Mouse (Mus musculus) spleen, adult 12 weeks (tissue): ENCODE measurements around the gene Aloxe3.

Source experiments
- DNase-seq: peaks from one replicate; pipeline ENCODE4 v3.0.0; 2022; ENCODE audit warnings: low spot score

Aloxe3 gene

DNA sequence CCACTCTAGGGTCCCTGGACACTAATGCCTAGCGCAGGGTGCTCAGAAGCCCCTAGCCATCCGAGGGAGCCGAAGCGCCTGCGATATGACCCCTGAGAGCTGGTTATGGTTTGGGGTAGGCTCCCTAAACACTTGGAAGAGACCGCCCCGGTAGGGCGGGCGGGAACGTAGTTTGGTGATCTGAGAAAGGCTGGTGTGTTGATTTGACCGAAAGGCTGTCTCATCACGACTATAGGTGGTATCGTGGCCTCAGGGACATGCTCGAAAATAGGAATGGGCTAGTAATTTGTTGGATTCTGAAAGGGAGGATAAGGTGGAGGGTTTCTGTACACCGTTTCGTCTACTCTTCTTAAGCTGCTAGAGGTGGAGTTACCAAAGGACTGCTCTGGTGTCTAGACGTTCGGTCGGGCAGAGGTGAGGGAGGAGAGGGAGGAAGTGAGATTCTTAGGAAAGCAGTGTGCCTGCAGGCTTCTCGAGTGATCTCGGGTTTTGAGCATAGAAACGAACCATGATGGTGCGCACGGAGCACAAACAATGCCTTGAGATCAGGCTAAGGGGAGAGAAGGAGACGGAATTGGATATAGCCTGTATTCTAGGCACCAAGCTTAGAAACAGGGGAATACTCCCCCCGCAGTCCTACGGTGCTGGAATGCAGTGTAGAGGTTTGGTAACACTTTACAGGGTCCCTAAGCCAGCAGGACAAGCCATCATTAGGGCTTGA lies 30.0 kb upstream of the Aloxe3 start:
- peak; percentile 50 for DNase-seq

- no peak for DNase-seq
Measured at GRCm38 (mm10) chr11:69096360-69096986, 29.2 kb upstream of the Aloxe3 start.

- DNase-seq, result peak; percentile 92
Measured at GRCm38 (mm10) chr11:69096987-69097900, 28.5 kb upstream of the Aloxe3 start.

- DNase-seq, result no peak
Measured at GRCm38 (mm10) chr11:69098039-69098761, 27.5 kb upstream of the Aloxe3 start.

- peak; percentile 92 for DNase-seq
Measured at GRCm38 (mm10) chr11:69098762-69099091, 27.0 kb upstream of the Aloxe3 start.

DNA sequence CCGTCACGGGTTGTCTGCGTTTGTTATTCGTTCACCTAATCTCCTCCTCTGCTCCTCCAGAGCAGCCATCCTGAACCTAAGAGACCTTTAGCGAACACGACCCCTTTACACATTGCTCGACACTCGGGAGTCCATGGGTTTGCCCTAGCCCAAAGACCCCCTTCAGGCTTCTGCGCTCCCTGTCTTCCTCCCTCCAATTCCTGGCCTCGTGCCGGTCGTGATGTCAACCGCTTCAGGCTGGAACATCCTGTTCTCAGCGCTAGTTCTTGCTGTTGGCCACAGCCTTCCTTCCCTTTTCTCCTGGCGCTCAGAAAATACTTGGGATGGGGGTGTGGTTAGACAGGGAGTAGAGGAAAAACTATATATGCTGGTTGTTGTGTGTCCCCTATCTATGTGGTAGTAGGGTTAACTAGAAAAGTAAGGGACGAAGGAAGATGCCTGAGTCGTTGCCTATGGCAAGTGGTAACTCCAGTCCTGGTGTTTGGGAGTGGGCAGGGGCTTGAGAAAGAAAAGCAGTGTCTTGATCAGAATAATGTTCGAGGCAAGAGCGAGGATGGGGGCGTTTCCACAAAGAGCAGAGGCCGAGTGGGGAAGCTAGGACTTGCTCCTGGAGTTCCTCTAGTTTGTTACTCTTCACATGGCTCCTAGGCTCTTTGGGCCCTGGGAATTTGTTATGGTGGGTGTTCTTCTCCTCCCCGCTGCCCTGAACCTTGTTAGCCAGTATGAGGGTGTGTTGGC lies 26.4 kb upstream of the Aloxe3 start:
- no peak for DNase-seq

GRCm38 (mm10) chr11:69099915-69100345 lies 25.8 kb upstream of the Aloxe3 start:
- DNase-seq, result peak; percentile 82

DNA sequence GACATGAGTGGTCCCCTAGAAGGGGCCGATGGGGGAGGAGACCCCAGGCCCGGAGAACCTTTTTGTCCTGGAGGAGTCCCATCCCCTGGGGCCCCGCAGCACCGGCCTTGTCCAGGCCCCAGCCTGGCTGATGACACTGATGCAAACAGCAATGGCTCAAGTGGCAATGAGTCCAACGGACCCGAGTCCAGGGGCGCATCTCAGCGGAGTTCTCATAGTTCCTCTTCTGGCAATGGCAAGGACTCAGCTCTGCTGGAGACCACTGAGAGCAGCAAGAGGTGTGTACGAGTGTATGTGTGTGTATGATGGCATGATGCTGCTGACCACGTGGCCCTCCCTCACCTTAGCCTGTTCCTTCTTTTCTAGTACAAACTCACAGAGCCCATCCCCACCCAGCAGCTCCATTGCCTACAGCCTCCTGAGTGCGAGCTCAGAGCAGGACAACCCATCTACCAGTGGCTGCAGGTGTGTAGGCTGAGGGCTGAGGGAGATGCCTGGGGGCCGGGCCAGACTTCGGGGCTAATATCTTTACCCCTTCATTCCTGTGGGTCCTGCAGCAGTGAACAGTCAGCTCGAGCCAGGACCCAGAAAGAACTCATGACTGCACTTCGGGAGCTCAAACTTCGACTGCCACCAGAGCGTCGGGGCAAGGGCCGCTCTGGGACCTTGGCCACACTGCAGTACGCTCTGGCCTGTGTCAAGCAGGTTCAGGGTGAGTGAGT lies 24.9 kb upstream of the Aloxe3 start:
- DNase-seq, result no peak

DNA sequence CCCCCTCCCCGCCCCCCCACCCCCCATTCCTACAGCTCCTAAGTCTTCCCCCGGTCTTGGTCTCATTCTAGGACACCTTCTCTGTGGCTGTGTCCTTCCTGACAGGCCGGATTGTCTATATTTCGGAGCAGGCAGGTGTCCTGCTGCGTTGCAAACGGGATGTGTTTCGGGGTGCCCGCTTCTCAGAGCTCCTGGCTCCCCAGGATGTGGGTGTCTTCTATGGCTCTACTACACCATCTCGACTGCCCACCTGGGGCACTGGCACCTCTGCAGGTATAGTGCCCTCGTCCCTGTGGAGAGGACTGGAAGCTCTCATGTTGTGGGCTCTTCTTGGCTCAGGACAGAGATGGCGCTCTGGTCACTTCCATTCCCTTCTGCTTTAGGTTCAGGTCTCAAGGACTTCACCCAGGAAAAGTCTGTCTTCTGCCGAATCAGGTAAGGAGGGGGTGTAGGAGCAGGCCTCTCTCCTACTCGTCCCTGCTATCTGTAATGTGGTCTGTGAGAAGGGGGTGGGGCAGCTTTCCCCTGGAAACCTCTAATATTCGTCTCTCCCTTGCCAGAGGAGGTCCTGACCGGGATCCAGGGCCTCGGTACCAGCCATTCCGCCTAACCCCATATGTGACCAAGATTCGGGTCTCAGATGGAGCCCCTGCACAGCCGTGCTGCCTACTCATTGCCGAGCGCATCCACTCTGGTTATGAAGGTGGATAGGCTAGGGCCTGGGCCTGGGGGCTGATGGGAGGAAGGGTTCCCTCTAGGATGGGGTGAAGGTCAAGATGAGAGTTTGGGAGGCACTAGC lies 23.9 kb upstream of the Aloxe3 start:
- DNase-seq, result no peak

GRCm38 (mm10) chr11:69102403-69102725 lies 23.3 kb upstream of the Aloxe3 start:
- no peak for DNase-seq

- no peak for DNase-seq
Measured at GRCm38 (mm10) chr11:69103121-69103520, 22.6 kb upstream of the Aloxe3 start.

DNA sequence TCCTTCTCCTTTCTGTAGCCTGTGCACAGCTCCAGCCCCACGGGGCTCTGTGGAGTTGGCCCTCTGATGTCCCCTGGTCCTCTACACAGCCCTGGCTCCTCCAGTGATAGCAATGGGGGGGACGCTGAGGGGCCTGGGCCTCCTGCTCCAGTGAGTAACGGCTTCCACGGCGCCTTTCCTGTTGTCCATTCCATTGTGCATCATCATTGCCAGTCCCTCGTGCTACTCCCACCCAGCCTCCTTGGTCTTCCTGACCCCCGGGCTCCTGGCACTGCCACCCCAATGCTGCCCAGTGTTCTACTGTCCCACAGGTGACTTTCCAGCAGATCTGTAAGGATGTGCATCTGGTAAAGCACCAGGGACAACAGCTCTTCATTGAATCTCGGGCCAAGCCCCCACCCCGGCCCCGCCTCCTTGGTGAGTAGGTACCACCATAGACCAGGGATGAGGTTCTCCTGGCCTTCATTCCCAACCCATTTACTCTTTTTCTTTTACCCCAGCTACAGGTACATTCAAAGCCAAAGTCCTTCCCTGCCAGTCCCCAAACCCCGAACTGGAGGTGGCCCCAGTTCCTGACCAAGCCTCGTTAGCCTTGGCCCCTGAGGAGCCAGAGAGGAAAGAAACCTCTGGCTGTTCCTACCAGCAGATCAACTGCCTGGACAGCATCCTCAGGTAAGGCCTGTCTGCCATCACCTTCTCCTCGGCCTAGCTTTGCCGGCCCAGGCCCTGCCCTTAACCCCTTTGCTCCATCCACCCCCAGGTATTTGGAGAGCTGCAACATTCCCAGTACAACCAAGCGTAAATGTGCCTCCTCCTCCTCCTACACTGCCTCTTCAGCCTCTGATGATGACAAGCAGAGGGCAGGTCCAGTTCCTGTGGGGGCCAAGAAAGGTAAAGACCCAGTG lies 21.9 kb upstream of the Aloxe3 start:
- DNase-seq, result no peak

DNA sequence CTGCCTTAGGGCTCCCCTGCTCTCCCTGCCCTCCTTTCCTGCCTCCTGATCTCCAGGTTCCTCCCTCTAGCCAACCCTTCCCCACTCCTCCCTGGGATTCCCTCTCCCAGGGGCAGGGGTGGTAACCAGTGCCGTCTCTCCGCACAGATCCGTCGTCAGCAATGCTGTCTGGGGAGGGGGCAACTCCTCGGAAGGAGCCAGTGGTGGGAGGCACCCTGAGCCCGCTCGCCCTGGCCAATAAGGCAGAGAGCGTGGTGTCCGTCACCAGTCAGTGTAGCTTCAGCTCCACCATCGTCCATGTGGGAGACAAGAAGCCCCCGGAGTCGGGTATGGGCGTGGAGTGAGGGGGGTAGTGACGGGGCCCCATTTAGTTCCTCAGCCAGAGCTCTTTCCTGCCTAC lies 21.2 kb upstream of the Aloxe3 start:
- no peak for DNase-seq

GRCm38 (mm10) chr11:69105227-69105626 lies 20.5 kb upstream of the Aloxe3 start:
- DNase-seq, result no peak

DNA sequence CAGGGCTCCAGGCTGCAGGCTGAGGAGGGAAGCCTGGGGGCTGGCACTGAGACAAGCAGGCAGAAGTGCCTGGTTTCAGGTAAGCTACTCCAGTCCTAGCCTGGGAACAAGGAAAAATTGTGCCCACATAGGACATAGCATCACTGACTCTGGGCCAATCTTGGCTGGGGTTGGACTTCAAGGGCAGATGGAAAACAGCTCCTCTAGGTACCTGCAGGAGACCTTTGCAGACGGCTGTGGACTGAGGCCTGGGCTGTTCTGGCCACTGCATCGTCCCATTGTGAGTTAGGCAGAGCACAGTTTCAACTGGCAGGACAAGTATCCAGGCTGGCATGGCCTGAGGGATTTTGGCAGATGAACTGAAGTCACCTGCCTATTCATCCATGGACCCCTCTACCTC lies 19.9 kb upstream of the Aloxe3 start:
- no peak for DNase-seq

GRCm38 (mm10) chr11:69106299-69106698 lies 19.4 kb upstream of the Aloxe3 start:
- no peak for DNase-seq

DNA sequence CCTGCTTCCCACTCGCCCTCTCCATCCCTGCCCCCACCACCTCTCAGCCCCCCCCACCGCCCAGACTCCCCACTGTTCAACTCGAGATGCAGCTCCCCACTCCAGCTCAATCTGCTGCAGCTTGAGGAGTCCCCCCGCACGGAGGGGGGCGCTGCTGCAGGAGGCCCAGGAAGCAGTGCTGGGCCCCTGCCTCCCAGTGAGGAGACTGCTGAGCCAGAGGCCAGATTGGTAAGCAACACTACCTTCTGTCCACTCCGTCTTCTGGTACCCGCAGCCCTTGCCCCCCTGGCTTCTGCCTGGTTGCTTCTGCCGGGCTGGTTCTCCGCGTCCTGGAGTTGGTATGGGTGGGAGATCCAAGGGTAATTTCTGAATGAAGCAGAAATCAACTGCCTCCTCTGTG lies 18.9 kb upstream of the Aloxe3 start:
- DNase-seq, result no peak

- DNase-seq, result no peak
Measured at GRCm38 (mm10) chr11:69107676-69108075, 18.0 kb upstream of the Aloxe3 start.

GRCm38 (mm10) chr11:69108223-69108622 lies 17.5 kb upstream of the Aloxe3 start:
- no peak for DNase-seq
